Mouse (Mus musculus): ENCODE data around the gene Dad1.
"Not testable (repeated sequence)": the region's sequence is repeated elsewhere in the genome, so short reads cannot be mapped to it uniquely, and the experiment has no call there.

Dad1 gene

DNA sequence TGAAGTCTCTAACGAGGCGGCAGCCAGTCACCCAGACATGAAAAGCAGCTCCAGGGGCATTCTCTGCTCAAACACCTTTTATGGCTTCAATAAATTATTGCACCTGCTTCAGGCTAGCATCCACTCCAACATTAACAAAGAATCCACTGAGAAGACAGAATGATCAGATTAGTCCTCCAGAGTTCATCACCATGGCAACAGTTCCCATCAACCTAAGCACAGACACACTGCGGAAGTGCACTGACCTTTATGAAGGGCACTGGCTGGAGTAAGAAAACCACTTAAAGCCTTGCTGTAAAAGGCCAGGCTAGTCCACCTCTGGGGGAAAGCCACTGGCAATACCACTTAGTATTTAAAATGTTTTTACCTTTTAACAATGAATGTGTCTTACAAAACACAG, 9.7 kb downstream of the Dad1 start:
- no peak for DNase-seq

DNA sequence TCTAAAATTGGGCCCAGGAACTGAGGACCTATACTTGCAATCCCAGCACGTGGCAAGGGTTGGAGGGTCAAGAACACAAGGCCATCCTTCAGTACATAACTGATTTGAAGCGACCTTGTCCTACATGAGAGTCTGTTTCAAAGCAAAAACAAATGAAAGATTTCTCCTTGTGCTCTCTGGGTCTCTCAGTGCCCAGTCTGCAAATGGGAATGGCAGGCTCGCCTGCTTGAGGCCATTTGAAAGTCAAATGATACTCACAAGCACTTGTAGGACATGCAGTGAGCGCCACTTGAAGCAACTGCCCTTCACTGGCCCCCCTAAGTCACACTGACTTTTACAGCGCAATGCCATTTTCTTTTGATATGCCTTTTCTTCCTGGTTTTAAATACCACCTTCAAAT, 13.4 kb downstream of the Dad1 start:
- no peak for DNase-seq

DNA sequence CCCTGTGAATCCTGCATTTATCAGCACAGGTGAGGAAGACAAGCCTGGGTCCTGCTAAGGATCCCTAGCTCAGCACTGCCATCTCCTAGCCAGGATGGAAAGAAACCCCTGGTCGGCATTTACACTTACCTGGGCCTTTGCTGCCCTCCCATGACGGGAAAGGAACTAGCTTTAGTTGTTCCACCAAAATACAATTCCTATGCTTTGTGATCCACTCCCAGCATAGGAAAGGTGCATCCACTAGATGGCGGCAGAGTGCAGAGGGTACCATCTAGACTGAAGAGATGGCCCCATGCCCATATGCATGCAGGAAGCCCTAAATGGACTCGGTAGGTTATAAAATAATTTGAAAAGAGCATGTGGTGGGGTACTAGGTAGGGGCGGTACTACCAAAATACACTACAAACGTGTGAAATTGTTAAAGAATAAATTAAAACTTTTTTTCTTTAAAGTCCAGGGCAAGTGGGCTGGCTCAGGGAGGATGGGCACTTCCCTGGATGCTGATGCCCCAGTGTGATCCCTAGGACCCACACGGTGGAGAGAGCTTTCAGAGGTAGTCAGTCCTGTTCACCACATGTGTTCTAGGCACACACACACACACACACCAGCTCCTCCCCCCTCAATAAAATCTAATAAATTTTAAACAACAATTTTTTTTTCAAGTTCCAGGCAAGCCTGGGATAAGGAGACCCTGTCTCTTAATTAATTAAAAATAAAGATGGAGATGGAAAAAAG, 14.7 kb downstream of the Dad1 start:
- DNase-seq, result peak; percentile 67

DNA sequence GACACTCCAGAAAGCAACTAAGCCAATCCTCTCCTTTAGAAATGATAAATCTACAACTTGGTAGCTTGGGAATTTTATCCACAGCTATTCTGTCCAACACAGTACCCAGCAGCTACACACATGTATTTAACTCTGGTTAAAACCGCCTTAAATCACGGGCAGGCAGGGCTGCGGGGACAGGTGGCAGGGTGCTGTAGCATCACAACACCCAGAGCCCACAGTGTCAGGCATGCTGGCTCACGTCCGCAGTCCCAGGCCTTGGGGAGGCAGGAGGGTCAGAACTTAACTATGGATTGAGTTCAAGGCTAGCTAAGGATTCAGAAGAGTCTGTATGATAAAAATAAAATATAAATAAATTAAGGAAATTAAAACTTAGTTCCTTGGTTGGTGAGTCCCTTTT, 17.0 kb downstream of the Dad1 start:
- no peak for DNase-seq

DNA sequence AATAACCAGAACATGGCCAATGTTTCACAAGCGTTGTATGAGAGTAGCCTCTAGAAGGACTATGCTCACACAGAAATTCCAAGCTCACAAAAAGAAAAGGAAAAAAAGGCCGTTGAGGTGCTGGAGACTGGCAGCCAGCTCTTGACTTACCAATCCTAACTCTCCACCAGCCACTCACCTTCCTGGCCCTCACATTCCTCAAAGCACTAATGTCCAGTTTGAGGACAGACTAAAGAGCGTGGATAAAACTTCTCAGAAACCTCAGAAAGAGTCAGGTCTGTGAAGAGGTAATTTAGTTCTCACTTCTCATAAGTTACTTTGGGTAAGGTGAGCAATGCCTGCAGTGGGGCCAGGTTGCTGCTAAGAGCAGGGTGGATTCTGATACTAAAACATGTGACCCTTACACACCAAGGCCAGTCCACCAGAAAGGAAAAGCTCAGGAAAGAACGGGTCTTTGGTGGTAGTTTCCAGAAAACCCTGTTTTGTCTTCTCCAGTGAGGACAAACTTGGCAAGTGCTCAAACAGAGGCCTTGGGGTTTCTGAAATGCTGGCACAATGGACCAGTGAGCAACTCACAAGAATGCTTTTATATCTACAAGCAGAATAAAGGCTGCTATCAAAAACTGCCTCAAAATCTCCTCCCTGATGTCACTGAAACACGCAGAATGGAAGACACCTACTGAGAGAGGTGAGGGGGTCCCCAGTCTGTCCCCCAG, 17.9 kb downstream of the Dad1 start:
- no peak for DNase-seq

DNA sequence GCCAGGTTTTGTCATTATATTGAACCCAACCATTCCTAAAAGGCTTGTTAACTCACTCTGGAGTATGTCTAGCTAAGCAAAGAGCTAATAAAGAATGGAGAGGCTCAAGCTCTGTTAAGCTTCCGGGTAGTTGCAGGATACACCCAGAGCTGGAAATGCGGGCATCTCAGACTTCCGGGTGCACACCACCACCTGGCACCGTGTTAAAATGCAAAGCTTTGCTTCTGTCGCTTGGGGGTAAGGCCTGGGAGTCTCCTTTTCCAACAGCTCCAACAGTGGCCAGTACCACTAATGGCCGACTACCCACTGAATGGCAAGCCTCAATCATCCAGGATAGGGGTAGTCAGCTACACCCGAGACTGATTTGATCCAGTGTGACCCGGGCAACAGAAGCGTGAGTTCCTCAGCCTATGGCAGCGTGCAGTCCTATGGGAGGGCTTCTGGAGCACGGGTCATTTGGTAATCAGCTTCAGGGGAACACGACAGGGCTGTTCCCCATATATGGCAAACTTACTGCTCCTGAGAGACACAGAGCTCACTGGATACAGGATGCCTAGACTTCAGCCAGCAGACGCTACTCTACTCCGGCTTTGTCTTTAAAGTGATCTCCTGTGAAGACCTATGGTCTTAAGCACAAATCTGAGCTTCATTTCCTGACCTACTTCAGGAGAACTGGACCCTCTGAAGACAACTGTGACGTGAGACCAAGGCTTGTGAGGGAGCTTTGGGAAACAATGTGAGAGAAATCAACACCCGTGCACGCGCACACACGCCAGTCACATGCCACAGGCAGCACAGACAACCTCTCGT, 19.5 kb downstream of the Dad1 start:
- DNase-seq, result no peak

DNA sequence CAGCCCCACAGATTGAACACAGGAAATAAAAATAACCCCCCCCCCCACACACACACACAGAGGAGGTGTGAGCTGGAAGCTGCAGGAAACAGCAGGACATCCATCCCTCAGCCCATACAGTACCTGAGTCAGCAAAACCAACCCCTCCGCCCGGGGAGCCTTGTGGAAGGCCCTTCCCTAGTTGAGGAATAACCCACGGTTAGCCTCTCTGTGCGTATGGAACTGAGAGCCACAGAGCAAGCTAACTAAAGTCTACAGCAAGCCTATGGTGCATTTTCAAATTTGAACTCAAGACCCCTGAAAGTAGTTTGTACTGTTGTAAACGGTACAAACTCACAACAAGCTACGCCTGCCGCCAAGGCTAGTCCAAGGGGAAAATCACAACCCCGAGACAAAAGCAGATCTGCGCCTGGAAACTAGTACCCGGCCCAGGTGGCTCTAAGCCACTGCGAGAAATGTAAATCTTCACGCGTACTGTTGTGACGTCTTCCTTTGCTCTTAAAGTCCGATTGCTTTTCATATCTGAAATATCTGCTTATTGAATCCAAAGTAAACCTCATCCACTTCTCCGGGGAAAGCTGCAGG, 20.3 kb downstream of the Dad1 start:
- DNase-seq, result no peak

DNA sequence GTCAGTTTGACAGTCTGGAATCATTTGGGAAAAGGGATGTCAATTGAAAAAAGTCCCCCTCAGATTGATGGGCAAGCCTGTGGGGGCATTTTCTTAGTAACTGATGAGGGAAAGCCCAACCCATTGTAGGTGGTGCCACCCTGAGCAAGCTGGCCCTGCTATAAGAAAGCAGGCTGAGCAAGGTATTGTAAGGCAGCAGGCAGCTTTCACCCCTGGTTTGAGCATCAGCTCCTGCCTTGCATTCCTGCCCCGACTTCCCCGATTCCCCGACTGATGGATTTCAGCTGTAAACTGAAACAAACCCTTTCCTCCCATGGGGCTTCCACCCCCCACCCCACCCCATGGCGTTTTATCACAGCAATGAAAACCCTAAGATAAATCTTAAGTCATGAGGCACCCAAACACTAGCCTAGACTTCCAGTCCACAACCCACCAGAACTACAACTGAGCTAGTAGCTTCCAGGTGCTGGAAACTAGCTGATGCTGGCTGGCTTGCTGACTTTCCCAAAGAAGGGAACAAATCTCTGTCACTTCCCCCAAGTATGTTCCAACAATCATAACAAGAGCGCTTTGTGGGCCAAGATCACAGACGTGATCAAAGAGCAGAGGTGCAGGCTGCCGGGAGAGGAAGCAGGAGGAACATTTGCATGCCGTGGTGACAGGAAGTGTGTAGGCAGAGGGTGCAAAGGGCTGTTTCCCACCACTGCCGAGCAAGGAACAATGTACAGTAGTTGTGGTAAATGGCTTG, 20.9 kb downstream of the Dad1 start:
- no peak for DNase-seq

DNA sequence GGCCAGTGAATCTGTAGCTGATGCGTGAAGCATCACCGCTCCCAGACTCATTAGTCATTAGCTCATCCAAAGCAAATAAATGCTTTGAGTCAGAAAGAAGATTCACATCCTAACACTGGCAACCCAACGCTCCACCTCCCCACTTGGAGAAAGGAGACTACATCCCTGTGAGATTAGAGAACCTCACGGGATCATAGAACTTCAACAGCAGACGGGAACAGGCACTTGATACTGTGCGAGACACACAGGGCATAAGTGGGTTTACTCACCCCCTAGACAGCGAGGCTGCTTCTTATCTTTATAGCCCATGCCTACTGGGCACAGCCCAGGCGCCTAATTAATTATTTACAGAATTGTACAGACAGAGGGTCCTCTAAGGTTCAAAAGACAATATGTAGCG, 21.8 kb downstream of the Dad1 start:
- no peak for DNase-seq

DNA sequence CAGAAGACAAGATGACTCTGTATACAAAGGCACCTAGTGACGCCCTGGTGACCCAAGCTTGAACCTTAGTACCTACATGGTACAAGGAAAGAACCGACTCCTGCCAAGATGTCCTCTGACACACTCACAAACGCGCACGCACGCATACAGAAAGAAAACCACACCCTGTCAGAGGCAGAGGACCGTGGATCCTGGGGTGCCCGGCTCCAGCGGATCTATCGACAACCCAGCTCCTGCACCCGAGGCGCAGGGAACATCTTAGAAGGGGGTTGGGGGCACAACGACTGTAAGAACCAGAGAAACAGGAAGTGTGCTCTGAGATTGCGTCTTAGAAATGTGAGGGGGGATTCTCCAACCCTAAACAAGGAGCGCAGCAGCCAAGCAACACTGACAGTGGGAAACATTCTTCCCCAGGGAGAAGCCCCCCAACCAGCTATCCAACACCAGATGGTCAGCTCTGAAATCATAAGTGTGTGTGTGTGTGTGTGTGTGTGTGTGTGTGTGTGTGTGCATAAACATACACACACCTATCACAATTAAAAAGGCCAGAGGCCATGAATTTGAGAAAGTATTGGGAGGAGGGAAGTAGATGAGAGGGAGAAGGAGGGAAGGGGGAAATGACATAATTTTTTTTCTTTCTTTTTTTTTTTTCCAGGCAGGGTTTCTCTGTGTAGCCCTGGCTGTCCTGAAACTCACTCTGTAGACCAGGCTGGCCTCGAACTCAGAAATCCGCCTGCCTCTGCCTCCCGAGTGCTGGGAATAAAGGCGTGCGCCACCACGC, 22.5 kb downstream of the Dad1 start:
- DNase-seq, result no peak

DNA sequence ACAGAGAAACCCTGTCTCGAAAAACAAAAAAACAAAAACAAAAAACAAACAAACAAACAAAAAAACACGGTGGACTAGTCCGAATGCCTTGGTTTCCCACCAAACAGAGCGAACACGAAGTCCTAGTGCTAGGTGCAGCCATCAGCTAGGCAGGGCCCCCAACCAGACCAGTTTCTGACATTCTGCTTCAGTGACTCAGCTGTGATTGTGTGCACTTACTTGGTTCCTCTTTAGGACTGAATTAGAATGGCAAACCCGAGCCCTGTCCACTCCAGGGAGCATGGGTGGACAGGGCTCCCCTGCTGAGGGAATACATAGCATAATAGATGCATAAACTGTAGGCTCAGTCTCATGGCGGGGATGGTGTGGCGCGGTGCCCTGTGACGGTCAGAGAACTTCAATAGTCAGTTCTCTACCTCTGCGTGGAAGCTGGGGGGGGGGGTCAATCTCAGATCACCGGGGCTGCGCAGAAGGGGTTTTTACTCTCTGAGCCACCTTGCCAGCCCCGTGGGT, 23.2 kb downstream of the Dad1 start:
- DNase-seq, result no peak

DNA sequence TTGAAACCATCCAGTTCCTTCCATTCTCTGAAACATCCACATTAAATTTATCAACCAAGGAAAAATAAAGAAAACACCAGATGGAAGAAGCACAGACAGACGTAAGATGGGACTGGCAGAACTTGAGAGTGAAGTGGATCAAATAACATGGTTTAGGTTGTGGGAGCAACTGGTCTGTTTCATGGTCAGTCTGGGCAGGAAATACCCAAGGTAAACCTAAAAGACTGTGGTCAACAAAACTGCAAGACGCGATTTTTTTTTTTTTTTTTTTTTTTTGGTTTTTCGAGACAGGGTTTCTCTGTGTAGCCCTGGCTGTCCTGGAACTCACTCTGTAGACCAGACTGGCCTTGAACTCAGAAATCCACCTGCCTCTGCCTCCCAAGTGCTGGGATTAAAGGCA, 24.1 kb downstream of the Dad1 start:
- not testable (repeated sequence) for DNase-seq

DNA sequence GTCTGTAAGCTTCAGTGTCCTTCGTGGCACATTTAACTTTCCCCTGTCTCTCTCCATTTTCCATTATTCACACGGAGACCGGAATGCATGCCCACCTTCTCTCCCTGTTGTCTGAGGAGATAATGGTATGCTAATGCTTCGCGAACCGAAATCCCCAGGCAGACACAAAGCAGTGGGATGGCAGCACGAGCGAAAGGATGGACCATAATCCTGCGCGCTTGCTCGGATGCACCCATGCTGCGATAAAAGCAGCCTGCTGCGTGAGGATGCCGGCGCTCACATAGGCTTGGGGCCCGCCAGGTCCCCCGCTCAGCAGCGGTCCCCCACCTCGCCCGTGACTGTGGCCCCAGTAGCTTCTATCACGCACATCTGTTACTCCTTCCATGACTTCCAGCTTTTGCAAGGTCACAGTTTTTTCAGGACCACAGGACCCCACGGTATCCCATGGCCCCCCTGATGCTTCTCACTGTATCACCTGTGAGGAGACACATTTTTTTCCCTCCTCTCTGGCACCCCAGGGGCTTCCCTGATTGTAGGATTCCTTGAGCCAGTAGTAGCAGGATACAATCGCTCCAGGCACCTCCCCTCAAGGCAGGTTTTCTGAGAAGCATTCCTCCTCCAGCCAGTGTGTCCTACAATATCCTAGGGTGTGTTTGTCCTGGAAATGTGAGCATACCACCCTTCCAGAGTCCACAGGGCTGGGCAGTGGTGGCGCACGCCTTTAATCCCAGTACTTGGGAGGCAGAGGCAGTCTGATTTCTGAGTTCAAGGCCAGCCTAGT, 24.8 kb downstream of the Dad1 start:
- no peak for DNase-seq

DNA sequence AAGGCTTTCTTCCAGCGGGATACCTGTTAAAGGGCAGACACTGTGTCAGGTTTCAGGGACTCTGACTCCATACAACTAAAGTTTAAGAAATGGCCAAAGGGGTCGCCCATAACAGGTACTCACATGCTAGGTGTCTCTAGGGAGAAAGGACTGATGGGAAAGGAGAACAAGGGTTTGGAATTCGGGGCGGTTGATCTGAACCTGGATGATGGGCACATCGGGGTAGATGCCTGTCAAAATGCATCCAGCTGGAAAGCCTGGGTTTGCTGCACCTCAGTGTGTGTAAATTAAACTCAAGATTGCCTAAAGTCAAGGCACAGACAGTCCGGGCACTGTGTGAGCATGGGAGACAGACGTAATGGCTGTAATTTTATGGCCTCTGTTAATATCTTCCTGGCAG, 25.4 kb downstream of the Dad1 start:
- DNase-seq, result no peak

DNA sequence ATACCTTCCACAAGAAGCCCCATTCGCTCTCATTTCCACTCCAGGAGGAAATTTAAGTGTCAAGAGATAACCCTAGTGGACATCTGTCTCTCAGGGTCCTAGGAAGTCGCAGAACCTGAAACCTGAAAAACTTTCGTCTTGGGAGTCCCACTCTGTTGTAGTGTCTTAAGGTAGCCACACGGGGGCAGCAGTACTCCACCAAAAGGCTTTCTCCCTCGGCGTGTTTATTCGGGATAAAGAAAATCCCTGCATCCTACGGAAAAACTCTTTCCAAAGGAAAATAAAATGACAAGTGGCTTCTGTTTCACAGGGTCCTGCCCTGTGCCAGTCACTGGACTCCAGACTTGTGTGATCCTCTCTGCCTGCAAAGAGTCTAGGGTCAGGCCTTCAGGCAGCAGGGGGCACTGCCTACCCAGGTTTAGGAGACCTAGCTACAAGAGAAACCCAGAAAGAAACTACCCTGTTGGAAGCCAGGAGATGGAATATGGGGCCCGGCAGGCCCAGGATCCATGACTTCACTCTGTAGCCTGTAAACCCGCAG, 25.9 kb downstream of the Dad1 start:
- peak; percentile 57 for DNase-seq

DNA sequence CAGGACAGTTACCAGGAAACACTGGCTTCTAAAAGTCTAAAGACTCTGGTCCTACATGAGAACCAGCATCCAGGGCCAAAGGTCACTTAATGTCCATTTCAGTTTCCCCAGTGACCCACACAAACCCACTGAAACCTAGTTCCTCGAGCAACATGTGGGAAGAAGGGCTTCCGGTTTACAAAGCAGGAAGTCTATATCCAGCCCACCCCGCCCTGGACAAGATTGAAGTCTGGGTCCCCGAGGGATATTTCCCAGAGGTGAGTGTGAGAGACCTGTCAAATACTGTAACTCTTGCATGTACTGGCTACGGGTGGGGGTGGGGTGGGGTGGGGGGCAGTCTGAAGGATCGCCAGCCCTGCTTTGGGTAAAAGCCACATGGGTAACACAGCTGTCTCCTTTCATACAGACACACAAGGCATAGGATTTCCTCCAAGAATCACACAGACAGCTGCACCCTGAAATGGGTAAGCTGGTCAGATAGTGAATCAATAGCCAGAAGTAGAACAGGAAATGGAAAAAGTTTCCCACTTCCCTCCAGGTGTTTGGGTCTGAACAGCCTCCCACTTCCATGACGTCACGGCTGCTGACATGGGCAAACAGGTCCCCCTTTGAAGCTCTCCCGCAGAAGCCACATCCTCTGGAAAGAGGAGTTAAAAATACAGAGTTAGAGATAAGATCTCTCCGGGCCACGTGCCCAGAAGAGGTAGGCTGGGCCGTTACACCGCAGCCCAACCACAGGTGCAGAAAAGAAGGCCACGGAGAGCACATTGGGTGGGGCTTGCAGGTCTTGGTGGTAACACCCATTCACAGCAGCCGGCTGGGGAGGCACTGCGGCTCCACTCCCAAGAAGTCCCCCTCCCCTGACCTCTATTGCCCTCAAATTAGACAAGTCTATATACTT, 26.7 kb downstream of the Dad1 start:
- DNase-seq, result no peak

DNA sequence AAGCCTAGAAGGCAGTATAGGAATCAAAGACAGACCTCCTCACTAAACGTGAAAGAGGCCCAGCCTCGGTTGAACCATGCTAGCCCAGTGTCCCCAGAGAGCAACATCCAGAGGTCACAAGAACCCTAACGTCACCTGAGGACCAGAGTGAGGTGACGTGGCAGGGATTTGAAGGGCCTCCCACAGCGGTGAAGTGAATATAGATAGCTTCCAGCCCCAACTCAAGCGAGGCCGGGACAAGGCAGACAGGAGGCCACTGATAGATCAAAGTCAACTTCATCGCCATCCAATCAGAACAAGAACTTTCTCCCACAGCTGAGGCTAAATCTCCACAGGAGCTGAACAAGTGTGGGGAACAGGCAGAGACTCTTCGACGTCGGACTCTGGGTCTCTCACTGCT, 28.2 kb downstream of the Dad1 start:
- DNase-seq, result no peak

DNA sequence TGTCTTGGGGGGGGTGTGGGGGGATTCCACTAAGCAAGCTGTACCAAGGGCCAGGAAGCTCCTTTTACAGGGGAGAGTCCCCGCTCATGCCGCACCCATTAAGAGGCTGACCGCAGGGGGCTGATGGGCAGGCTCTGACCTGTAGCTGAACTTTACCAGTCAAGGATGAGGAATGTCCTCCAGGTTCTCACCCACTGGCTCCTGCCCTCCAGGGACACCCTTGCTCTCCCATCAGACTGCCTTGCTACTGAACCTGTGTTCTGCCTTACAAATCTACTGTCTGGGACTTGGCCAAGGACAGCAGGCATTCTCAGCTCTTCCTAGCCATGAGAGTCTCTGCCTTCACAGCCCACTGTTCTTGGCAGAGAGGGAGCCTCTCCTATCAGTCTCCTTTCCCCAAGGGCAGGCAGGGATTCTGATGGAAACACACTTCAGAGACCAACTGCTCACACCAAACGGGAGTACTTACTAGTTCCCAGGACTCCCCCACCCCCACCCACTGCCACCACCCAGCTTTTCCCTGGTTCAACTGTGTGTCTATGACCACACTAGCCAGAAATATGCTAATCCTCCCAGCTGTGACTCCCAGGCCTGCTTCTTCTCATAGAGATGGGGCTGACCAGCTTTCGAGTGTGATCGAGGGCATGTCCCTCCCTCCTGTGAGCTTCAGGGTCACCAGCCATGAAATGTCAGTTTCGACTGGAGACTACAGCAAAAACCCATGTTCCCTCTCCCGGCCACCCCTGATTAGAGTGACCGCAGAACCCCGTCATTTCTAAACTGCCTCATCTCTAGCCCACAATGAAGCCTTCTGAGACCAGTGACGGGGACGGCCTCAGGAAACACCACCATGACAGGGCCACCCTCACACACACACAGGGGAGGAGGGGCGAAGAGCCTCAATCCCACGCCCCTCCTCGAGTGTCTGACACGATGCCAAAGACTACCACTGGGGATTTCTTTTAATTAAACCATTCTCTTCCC, 29.1 kb downstream of the Dad1 start:
- no peak for DNase-seq
